Mouse (Mus musculus) ovary, adult 18-20 months (tissue): ENCODE results near the gene Lamp1.
"Not testable (repeated sequence)": the region's sequence is repeated elsewhere in the genome, so short reads cannot be mapped to it uniquely, and the experiment has no call there.

Experiments used
- DNase-seq: peaks from one replicate; pipeline ENCODE4 v3.0.0; 2022; ENCODE audit warnings: low spot score, mixed read lengths

Gene Lamp1

DNA sequence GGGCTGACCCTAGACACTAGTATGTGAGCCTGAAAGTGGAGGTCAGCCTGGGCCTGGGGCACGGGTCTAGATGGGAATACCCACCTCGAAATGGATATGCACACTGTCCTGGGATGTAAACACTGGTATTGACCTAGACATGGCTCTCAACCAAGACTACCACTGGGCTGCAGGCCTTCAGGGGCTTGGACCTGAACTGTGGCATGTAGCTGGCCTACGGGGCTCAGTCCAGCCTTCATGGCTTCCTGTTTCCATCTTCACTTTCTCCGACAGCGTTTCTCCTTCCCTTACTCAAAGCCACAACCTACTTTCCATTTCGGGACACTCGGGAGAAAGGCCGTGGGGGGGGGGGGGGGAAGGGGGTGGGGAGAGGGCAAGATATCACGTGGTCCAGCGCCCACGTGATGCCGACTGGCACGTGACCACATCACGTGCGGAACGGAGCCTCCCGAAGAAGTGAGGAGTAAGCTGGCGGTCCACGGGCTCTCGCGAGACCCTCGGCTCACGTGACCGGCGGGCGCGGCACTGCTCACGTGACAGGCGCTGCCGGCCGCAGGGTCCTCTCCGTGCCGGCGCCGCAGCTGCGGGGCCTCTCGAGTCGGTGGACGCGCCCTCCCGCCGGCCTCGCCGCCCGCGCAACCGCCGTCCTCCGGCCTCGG lies at the start of gene Lamp1:
Gene Lamp1 (plus strand): TSS at position 444 of the 659 bp plus-strand sequence.
- peak; percentile 99 for DNase-seq

DNA sequence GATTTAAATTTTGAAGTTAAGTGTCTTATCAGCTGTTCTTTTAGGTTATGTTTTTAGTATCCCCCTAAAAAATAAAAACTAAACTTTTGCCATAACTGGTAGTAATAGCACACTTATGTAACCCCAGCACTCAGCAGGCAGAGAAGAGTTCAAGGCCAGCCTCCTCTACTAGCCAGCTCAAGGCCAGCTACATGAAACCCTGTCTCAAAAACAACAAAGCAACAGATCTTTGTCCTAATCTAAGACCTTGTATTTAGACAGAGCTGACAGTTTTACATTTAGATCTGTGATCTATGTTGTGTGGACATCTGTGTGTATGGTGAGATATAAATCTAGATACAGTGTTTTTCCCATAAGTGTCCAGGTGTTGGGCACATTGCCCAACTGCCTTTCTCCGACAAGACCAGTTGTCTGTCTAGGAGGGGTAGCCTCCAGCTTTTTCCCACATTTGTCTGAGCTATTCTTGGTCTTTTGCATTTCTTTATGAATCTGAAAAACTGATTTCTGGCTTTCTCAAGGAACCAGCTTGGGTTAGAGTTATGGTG lies 49.5 kb upstream of the Lamp1 start:
- peak; percentile 45 for DNase-seq

DNA sequence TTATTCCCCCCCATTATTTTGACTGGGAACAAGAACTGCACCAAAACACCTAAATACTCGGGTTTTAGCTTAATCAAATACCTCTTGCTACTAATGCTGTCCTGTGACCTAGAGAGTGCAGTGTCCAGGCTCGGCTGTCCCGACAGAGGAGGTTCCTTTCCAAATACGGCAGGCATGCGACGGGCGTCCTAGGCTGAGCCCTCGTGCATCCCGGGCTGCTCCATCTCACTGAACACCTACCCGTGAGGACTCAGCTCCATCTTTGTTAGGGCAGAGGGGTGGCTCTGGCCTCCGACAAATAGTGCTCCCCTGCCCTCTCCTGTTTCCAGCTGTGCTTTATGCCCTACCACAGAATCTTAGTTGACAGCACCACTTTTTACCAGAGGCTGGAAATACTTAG lies 47.0 kb upstream of the Lamp1 start:
- no peak for DNase-seq

DNA sequence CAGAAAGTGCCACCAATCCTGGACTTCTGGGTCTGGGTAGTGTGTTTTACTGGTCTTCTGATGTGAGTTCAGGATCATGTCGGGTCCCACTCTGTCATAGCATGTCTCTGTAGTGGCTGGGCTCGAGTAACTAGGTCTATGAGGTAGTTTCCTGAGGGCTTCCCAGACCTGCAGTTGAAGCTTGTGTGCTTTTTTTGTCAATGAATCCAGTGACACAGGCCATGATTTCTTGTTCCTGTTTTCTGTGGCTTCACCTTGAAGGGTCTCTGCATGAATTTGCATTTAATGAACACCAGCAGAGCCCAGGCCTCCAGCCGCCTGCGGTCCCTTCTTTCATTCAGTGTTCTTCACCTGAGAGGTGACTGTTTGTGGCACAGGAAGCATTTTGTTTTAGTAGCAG lies 45.7 kb upstream of the Lamp1 start:
- no peak for DNase-seq

DNA sequence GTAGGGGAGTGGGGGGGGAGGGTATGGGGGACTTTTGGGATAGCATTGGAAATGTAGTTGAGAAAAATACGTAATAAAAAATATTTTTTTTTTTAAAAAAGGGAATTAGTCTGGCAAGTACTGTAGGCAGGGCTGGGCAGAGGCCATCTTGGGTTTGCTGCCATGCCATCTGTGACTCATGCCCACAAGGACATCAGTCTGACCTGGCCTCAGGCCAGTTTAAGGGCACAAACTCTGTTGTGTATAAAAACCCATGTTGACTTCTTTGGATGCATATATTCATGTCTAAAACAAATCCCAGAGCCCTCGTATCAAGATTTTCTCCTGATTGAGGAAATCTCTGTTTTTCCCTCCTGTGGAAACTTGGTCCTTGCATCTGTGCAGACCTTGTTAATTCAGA lies 41.9 kb upstream of the Lamp1 start:
- peak; percentile 40 for DNase-seq

DNA sequence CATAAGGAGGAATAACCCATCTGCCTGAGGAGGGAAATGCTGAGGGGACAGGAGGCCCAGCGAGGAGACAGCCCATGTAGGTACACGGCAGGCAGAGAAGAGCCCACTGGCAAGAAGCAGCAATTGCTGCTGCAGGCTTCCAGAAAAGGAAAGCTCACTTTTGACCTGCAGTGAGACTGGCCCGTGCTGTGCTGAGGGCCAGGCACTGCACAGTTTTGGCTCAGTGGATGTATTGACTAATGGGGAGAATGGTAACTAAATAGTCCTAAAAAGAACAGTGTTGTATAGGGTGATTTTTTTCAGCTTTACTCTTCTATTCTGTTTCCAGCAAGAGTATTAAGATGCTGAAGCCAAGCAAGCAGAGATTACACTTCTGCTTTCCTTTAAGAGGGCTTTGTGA lies 40.4 kb upstream of the Lamp1 start:
- DNase-seq = no peak

DNA sequence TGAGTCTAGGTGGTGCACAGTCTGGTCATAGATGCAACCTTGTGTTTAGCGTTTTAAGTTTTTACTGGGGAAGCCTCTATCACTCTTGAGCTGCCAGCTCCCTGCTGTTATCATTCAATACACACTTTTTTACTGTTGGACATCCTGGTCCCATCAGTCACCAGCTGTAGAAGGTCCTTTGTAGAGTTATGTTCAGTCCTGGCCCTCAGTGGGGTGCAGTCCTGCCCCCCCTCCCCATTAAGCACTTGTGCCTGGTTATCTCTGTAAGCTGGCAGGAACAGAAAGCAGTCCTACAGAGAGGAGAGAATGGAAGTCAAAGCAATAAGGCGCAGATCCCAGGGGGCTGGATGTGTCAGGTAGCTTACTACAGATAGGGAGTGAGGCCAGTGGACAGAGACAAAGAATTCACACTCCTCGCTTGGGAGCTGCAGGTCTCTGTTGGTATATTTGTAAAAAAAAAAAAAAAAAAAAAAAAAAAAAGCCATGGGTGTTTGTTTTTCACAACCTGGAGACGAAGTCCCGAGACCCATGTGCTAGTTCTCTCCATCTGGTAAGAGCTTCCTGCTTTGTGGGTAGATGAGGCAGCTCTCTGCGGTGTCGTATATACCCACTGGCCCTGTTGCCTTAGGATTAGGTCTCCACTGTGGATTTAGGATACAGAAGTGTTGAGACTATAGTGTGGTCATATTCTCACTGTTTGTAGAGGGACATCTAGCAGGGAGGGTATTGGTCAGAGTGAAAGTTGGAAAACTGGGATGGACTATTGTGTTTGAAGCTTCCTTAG lies 37.9 kb upstream of the Lamp1 start:
- DNase-seq = no peak

DNA sequence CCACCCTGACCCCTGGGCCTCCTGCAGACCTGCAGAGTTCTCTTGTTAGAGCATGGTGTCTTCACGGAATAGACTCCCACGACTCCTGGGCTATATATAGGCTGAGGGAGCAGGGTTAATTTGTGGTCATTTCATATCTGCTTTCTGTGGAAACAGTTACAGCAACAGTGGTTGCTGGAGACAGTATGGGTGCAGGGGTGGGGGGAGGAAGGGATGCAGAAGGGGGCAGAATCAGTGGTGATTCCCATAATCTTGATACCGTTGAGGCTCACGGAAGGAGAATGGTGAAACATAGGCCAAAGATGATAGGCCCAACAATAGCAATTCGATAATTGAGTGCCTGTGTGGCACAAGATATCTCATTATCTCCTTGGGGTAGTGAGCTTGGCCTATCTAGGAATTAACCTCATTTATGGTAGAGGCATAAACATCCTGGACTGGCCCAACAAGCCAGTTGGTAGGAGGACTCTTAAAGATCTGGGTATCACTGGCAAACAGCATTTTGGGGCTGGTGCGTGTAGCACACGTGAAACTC lies 36.0 kb upstream of the Lamp1 start:
- no peak for DNase-seq

DNA sequence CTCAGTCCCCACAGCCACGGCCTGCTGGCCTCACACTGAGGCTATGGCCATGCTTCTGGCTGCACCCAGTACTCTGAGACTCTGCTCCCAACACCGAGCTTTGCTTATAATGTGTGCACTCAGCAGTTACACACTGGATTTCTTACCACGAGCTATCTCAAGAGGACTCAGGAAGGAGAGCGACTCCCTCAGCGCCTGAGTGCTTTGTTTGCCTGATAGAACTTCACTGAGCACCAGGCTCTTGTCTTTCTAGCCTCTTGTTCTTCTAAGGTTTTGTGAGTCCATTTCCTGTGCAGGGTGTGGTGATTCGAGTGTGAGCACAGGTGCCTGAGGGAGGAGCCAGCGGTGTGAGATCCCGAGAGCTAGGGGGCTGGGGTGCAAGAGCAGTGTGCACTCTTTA lies 34.1 kb upstream of the Lamp1 start:
- DNase-seq = no peak

DNA sequence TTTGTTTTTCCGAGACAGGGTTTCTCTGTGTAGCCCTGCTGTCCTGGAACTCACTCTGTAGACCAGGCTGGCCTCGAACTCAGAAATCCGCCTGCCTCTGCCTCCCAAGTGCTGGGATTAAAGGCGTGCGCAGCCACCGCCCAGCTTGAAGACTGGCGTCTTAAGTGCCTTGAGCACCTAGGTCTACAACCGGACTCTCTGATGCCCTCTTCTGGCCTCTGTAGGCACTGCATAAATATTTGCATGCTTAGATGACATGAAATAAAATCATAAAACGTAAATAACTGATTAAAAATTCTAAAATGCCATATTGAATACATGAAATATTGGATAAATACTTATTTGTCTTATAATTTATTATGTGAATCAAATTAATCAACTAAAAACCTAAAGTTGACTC lies 26.7 kb upstream of the Lamp1 start:
- not testable (repeated sequence) for DNase-seq

DNA sequence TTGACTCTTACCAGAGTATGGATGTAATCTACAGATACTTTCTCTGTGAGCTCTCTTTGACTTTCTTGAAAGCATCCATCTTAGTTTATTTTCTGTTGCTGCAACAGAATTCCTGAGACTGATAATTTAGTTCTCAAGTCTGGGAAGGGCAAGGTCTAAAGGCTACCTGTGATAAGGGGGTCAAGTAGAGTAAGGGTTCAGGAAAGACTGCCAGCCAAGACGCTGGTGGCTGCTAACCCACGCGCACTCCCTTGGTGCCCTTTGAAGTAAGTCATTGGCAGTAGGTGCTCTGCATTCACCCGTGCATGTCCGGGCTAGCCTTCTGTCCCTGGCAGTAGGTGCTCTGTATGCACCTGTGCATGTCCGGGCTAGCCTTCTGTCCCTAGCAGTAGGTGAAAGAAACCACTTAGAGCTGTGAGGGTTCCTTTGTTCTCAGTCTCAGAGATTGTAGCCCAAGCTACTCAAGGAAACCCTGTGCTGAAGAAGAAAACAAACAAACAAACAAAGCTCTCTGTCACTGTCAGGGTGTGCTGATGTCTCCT lies 19.2 kb upstream of the Lamp1 start:
- DNase-seq = no peak

DNA sequence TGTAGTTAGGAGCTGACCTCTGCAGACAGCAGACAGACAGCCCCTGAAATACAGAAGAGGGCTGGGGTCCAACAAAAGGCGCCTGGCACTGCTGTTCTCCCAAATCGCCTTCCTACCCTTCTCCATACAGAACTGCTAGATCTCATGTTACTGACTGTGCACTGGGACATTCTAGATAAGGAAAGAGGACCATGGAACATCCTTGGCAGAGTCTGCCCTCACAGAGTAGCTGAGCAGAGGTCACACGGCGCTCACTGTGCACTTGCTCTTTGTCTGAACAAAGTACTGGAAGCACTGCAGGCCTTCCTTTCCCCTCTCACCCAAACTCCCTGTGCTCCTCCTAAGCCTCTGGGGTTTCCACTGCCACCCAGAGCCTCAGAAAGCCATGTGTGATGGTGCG lies 17.3 kb upstream of the Lamp1 start:
- no peak for DNase-seq

DNA sequence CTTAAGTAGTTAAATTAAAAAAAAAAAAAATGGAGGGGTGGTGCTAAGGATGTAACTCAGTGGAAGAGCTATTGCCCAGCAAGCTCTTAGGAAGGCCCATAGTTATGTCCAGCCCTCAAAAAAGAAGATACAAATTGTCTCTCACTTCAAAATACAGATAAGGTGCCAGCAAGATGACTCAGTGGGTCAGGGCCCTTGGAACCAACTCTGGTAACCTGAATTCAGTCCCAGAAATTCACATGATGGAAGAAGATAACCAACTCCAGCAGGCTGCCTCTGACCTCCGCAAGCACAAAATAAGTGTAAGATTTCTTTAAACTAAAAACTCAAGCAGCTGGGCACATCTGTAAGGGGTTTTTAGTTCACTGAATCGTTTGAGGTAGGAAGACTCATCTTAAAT lies 10.5 kb upstream of the Lamp1 start:
- peak; percentile 38 for DNase-seq

DNA sequence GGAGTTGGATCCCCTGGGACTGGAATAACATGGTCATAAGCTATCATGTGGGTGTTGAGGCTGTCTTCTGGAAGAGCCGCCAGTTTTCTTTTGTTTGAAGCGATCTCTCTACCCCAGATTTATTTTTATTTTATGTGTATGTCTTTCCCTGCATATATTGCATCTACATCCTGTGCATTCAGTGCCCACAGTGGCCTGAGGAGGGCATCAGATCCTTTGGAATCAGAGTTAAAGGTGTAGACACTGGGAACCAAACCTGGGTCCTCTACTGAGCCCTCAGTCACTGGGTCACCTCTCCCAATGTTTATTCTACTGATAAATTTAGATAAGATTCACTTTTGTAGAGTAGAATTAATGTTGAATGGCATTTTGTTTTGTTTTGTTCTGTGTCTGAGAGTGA lies 9.7 kb upstream of the Lamp1 start:
- no peak for DNase-seq

DNA sequence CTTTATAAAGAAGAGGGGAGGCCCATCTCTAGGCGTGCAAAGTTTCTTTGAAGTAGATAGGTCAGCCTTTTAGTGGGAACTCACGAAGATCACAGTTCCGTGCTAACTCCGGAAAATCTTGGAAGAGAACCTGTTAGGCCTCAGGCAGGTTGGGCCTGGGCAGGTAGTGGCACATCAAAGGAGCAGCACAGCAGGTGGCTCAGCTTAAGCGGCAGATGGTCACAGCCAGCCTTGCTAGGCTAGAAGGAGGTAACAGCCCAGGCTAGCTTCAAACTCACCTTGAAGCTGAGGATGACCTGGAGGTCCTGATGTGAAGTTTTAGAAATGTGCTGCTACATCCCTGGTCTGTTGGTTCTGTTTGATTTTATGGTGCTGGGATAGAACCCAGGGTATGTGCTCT lies 9.1 kb upstream of the Lamp1 start:
- no peak for DNase-seq

DNA sequence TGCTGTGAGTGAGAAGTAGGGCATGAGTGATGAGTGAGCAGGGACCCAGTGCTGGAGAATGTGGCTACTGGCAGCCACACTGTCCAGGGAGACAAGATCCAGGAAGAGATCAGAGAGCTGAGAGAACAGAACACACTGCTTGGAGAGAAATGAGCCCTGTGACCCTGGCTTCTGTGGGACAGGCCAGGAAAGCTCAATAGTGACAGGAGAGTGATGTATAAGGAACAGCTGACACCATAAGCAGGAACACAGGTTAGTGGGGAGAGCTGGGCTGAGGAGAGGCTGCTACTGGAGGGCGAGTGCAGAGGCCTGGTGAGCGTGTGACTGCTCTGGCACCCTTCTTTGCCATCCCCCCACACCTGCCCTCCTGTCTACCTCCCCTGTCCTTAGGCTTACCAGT lies 8.0 kb upstream of the Lamp1 start:
- no peak for DNase-seq

DNA sequence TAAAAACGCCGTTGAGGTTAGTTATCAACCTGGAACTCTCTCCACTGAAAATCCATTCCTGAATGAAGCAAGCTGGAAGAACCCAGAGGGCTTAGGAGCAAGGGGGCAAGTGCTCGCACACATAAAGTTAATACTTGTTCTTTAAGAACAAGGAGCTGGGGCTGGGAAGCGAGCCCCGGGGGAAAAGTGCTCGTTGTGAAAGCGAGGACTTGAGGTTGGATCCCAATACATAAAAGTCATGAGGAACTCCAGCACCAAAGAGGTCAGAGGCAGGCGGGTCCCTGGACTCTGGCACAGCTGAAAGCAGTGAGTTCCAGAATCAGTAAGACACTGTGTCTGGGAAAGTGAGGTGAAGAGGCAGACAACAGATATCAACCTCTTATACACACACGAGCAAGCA lies 4.9 kb upstream of the Lamp1 start:
- DNase-seq = no peak

DNA sequence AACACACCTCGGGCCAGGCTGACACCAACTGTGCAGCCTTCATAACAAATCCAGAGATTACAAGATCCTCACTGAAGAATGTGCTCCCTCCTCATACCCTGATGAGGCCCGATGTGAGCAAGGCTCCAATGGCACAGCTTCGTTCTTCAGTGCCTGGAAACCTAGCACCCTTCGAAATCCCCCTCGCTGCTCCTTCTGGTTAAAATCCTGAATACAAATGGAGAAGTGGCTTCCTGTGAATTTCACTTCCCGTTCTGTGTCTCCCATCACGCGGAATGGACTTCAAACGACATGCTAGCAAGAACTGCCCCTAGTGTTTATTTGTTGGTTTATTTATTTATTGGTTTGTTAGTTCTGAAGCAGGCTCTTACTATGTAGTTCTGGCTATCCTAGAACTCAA lies 3.6 kb upstream of the Lamp1 start:
- DNase-seq = no peak

DNA sequence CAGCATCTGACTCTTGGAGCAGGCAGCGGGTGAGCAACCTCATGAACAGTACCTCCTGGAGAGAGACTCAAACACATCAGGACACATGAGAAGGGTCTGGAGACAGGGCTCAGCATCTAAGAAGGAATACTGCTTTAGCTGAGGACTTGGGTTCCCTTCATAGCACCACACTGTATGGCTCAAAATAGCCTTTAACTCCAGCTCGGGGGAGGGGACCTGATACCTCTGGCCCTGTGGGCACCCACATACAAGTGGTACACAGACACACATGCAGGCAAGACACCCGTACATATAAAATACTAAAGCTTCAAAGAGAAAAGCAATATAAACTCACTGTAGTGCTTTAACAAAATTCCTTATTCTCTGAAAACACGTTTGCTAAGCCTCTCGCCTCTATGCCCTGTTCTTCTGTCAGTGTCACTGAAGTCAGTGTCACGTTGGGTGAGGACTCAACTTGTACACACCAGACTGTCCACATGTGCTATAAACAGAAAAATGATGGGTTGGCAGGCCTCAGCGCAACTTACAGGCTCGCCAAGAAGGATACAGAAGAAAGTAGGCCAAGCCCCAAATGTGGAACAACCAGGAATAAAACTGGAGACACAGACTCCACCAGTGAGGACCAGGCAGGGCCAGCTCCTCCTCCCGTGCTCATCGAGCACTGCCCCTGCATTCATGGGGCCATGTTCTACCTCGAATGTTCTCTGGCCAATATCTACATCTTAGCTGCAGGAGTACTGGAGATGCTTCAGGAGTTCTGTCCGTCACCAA lies 2.4 kb upstream of the Lamp1 start:
- DNase-seq = no peak

DNA sequence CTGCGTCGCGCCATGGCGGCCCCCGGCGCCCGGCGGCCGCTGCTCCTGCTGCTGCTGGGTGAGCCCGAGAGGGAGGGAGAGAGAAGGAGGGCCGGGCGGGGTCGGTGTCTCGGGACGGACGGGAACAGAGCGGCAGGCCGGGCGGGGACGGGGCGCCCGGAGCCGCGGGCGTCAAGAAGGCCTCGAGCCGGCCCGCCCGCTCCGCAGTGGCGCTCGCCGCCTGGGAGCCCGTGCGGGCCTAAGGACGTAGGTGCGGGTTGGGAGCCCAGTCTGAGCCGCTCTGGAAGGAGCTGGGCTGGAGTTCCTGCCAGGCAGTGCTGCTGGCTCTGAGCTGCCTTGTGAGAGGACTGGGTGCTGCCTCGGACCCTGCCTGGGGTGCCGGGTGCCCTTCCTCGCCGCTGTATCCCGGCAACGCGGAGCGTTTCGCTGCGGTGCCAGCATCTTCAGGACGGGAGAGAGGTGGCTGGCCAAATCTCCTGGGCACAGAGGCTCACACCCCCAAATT lies 468 bp downstream of the Lamp1 start:
- no peak for DNase-seq

DNA sequence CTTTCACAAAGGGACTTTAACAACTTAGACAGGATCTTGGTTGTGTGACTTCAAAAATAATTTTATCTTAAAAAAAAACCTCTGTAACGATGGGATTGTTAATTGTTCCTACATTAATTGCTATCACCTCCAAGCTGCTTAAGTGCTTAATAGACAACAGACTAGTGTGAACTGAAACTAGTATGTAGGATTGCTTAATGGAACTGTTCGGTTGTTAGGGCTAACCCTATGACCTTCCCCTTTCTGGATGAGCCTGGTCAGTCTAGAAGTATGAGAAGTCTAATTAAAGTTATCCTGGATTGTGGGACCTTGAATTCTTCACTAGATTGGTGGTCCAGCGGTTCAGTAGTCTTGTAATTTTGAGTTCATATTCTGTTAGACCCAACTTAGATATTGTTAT lies 1.7 kb downstream of the Lamp1 start:
- DNase-seq = no peak

DNA sequence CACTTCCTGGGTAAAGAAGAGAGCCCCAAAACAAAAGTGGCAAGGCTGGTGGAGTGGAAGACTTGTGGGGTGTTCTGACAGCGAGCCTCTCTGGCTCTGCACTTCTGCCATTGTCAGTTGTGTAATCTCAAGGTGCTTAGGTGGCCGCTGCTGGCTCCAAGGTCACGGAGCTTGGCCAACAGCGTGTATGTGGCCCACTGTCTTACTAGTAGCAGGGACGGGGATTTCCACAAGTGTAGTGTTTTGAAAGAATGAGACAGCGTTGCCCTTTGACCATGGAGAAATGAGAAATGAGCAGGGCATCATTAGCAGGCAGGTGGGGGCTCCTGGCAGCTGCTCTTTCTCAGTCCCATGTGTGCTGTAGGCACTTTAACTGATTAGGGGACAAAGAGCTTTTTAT lies 3.1 kb downstream of the Lamp1 start:
- no peak for DNase-seq
